Mouse (Mus musculus) heart, postnatal 0 days (tissue): ENCODE results near the gene Mat2a. TPM values are rescaled to one million over a fixed set of nuclear protein-coding genes. Genes with fewer than 3 reads are reported as not detected.

Experiments
- ATAC-seq: fragments of 200-750 bp; cut with Nextera tagmentation; 2 replicates; pipeline ENCODE4 v1.8.0; 2017; ENCODE audit warnings: low read depth, moderate number of reproducible peaks, moderate library complexity; ENCODE audit not compliant: insufficient read depth
- DNase-seq: peaks from one replicate; pipeline ENCODE4 v3.0.0-alpha.2; 2016; ENCODE audit warnings: low spot score
- H3K27ac ChIP-seq: fragments of 300-500 bp; sonication (generic); 2 replicates; pipeline ENCODE4 v1.5.1; 2014; ENCODE audit warnings: low read depth, mild to moderate bottlenecking
- H3K27me3 ChIP-seq: fragments of 300-500 bp; sonication (generic); 2 replicates; pipeline ENCODE4 v1.6.1; 2014; ENCODE audit warnings: low read length, mixed read lengths; ENCODE audit not compliant: control insufficient read depth, insufficient read depth
- H3K36me3 ChIP-seq: fragments of 300-500 bp; sonication (generic); replicated peaks from 2 replicates; pipeline ENCODE4 v1.6.1; 2014; ENCODE audit warnings: low read length, mixed read lengths; ENCODE audit not compliant: control insufficient read depth, insufficient read depth
- H3K4me1 ChIP-seq: fragments of 300-500 bp; sonication (generic); 2 replicates; pipeline ENCODE4 v1.6.1; 2014; ENCODE audit warnings: antibody characterized with exemption; ENCODE audit not compliant: control insufficient read depth, insufficient read depth
- H3K4me2 ChIP-seq: fragments of 300-500 bp; sonication (generic); 2 replicates; pipeline ENCODE4 v1.6.1; 2014; ENCODE audit warnings: low read depth, mild to moderate bottlenecking, low read length, moderate library complexity
- H3K4me3 ChIP-seq: fragments of 300-500 bp; sonication (generic); 2 replicates; pipeline ENCODE4 v1.5.1; 2014; ENCODE audit warnings: low read depth, low read length
- H3K9ac ChIP-seq: fragments of 300-500 bp; sonication (generic); replicated peaks from 2 replicates; pipeline ENCODE4 v1.6.1; 2014; ENCODE audit warnings: low read depth, low read length, mixed read lengths
- H3K9me3 ChIP-seq: fragments of 300-500 bp; sonication (generic); replicated peaks from 2 replicates; pipeline ENCODE4 v1.6.1; 2016; ENCODE audit warnings: low read length; ENCODE audit not compliant: control insufficient read depth
- CTCF ChIP-seq: IDR thresholded peaks from 2 replicates; pipeline ENCODE4 v1.5.1; 2016; ENCODE audit warnings: antibody characterized with exemption, control low read depth, low read depth
- EP300 ChIP-seq: IDR thresholded peaks from 2 replicates; pipeline ENCODE4 v1.6.1; 2016; ENCODE audit warnings: antibody characterized with exemption, low read depth
- WGBS: fragments of 180-500 bp; shearing (Covaris S2); extraction: QIAGEN DNeasy Blood & Tissue Kit; methylation state at CpG from one replicate; pipeline ENCODE4 v1.1.7; 2014; 5-methylcytosine and 5-hydroxymethylcytosine counted together
- polyA plus RNA-seq: library from polyadenylated mRNA; unstranded; fragments of >200 nt; fragmentation: Nextera tagmentation; extraction: Ambion mirVana; gene quantifications from 2 replicates; pipeline ENCODE4 v1.2.1, GENCODE M21; 2015
- total RNA-seq: library from RNA; depleted of rRNA; stranded (reverse); fragments of >200 nt; gene quantifications from 2 replicates; pipeline ENCODE4 v1.2.3, GENCODE M21; 2014; ENCODE audit warnings: low replicate concordance

Mat2a gene
- total and polyA plus RNA-seq, 2 experiments from 2014 or later, result 111 to 229 TPM

- Histone ChIP-seq H3K36me3 (peaks cover 65% of the 10 kb centered on the region), H3K4me1 (peaks cover 5% of the 10 kb centered on the region; the same call in 1 of the 2 replicates), H3K27ac (no peak overlapping the region), H3K9ac (no peak overlapping the region), H3K27me3 (no peaks in the 10 kb centered on the region), H3K4me3 (no peak overlapping the region), H3K9me3 (0 out of 2 replicates have a peak, but pooled peaks cover under 1% of the 10 kb centered on the region), H3K4me2 (no peak overlapping the region)
- TF ChIP-seq CTCF (no peak), EP300 (no peak)
- no peak for DNase-seq
- no peak for ATAC-seq
- WGBS, result 68% methylated on average over 1 of the region's 1 CpGs
Measured at GRCm38 (mm10) chr6:72419806-72420205, 19.6 kb downstream of the Mat2a start.

- H3K4me2 ChIP-seq, result no peak overlapping the region
- no peak overlapping the region for H3K9ac ChIP-seq
- no peaks in the 10 kb centered on the region for H3K27me3 ChIP-seq
- ATAC-seq (no peak), DNase-seq (no peak)
- H3K36me3 ChIP-seq, result peaks cover 51% of the 10 kb centered on the region
- H3K4me1 ChIP-seq, result peaks cover 8% of the 10 kb centered on the region; the same call in 1 of the 2 replicates
- no peak for TF ChIP-seq CTCF
- no peak for TF ChIP-seq EP300
- H3K4me3 ChIP-seq, result no peak overlapping the region
- WGBS, result 87% methylated on average over 4 of the region's 4 CpGs
- no peaks in the 10 kb centered on the region for H3K9me3 ChIP-seq
- no peak overlapping the region for H3K27ac ChIP-seq
Measured at GRCm38 (mm10) chr6:72418279-72418678, 21.1 kb downstream of the Mat2a start.

GRCm38 (mm10) chr6:72415964-72416772, 23.2 kb downstream of the Mat2a start:
- H3K9me3 ChIP-seq, result no peaks in the 10 kb centered on the region
- 60% methylated on average over 7 of the region's 7 CpGs for WGBS
- ATAC-seq, result no peak

GRCm38 (mm10) chr6:72415181-72415580, 24.2 kb downstream of the Mat2a start:
- Histone ChIP-seq H3K27me3 (no peaks in the 10 kb centered on the region), H3K9ac (0 out of 2 replicates have a peak overlapping the region, but pooled peaks have one; percentile 85), H3K27ac (no peak overlapping the region), H3K4me2 (peak overlapping the region; percentile 82), H3K4me1 (peaks cover 8% of the 10 kb centered on the region; the same call in 1 of the 2 replicates), H3K4me3 (peak overlapping the region; percentile 85), H3K9me3 (no peaks in the 10 kb centered on the region), H3K36me3 (peaks cover 21% of the 10 kb centered on the region)
- ATAC-seq, result no peak
- DNase-seq, result no peak
- TF ChIP-seq EP300, result no peak
- TF ChIP-seq CTCF, result no peak
- WGBS, result 80% methylated on average over 5 of the region's 5 CpGs

More at GRCm38 (mm10) chr6:72415964-72416772, 23.2 kb downstream of the Mat2a start:
- H3K9ac ChIP-seq, result peak overlapping the region; percentile 10; the same call in 1 of the 2 replicates
- peaks cover 30% of the 10 kb centered on the region for H3K36me3 ChIP-seq
- TF ChIP-seq EP300 (no peak), CTCF (no peak)
- no peak overlapping the region for H3K27ac ChIP-seq
- H3K4me1 ChIP-seq, result peaks cover 8% of the 10 kb centered on the region; the same call in 1 of the 2 replicates
- H3K27me3 ChIP-seq, result no peaks in the 10 kb centered on the region
- H3K4me2 ChIP-seq, result no peak overlapping the region
- DNase-seq, result no peak
- H3K4me3 ChIP-seq, result no peak overlapping the region

GRCm38 (mm10) chr6:72414076-72414756, 25.1 kb downstream of the Mat2a start, which contains the start of gene Ggcx:
Gene Ggcx (plus strand): TSS chr6:72414308.
- no peak for TF ChIP-seq EP300
- peak; percentile 11; the same call in 1 of the 2 replicates for TF ChIP-seq CTCF
- Histone ChIP-seq H3K27ac (peak within 1 kb of the TSS; percentile 58), H3K9ac (peak within 1 kb of the TSS; percentile 85), H3K4me1 (peaks cover 8% of the 10 kb centered on the region; the same call in 1 of the 2 replicates), H3K27me3 (no peaks in the 10 kb centered on the region), H3K9me3 (no peaks in the 10 kb centered on the region), H3K4me3 (peak within 1 kb of the TSS; percentile 85), H3K36me3 (peaks cover 17% of the 10 kb centered on the region), H3K4me2 (peak within 1 kb of the TSS; percentile 82)
- 2% methylated on average over 33 of the region's 33 CpGs for WGBS
- peak; percentile 96 for DNase-seq
- peak; percentile 96 for ATAC-seq
